Mouse (Mus musculus): ENCODE measurements around the gene Gm11027. TPM values are rescaled to one million over a fixed set of nuclear protein-coding genes. Genes with fewer than 3 reads are reported as not detected.
"Not testable (repeated sequence)": the region's sequence is repeated elsewhere in the genome, so short reads cannot be mapped to it uniquely, and the experiment has no call there.

Gene Gm11027
- total RNA-seq (2014; fragmentation: Nextera tagmentation) (not detected in 2 replicates), total RNA-seq (2017) (not detected in 2 replicates)

- not testable (repeated sequence) for ATAC-seq (replicated peaks; ENCODE audit: poor library complexity, severe bottlenecking)
These were observed at the start of gene Gm11027 for GRCm38 (mm10) chr12:116275086-116275485. Gm11027 (plus strand) TSS chr12:116275386.

- no peak for ATAC-seq (replicated peaks; ENCODE audit: poor library complexity, severe bottlenecking)
These were observed 48.7 kb upstream of the Gm11027 start for GRCm38 (mm10) chr12:116226289-116227057.

- ATAC-seq (replicated peaks; ENCODE audit: poor library complexity, severe bottlenecking), result no peak
These were observed 45.7 kb upstream of the Gm11027 start for GRCm38 (mm10) chr12:116229451-116229850.

GRCm38 (mm10) chr12:116231612-116232011 lies 43.6 kb upstream of the Gm11027 start:
- ATAC-seq (replicated peaks; ENCODE audit: poor library complexity, severe bottlenecking), result no peak

GRCm38 (mm10) chr12:116232061-116232460 lies 43.1 kb upstream of the Gm11027 start:
- no peak for ATAC-seq (replicated peaks; ENCODE audit: poor library complexity, severe bottlenecking)

- ATAC-seq (replicated peaks; ENCODE audit: poor library complexity, severe bottlenecking), result no peak
These were observed 39.8 kb upstream of the Gm11027 start for GRCm38 (mm10) chr12:116235356-116235755.

GRCm38 (mm10) chr12:116236658-116237057 lies 38.5 kb upstream of the Gm11027 start:
- no peak for ATAC-seq (replicated peaks; ENCODE audit: poor library complexity, severe bottlenecking)

- no peak for ATAC-seq (replicated peaks; ENCODE audit: poor library complexity, severe bottlenecking)
These were observed 36.8 kb upstream of the Gm11027 start for GRCm38 (mm10) chr12:116238370-116238769.

GRCm38 (mm10) chr12:116238803-116239202 lies 36.4 kb upstream of the Gm11027 start:
- no peak for ATAC-seq (replicated peaks; ENCODE audit: poor library complexity, severe bottlenecking)

- ATAC-seq (replicated peaks; ENCODE audit: poor library complexity, severe bottlenecking), result no peak
These were observed 30.6 kb upstream of the Gm11027 start for GRCm38 (mm10) chr12:116244601-116245000.

GRCm38 (mm10) chr12:116254652-116255051 lies 20.5 kb upstream of the Gm11027 start:
- peak; percentile 94 for ATAC-seq (replicated peaks; ENCODE audit: poor library complexity, severe bottlenecking)

GRCm38 (mm10) chr12:116255636-116256035 lies 19.6 kb upstream of the Gm11027 start:
- ATAC-seq (replicated peaks; ENCODE audit: poor library complexity, severe bottlenecking), result no peak

- ATAC-seq (replicated peaks; ENCODE audit: poor library complexity, severe bottlenecking), result no peak
These were observed 16.9 kb upstream of the Gm11027 start for GRCm38 (mm10) chr12:116258321-116258720.

- peak; percentile 94 for ATAC-seq (replicated peaks; ENCODE audit: poor library complexity, severe bottlenecking)
These were observed 12.4 kb upstream of the Gm11027 start, which contains the start of gene Wdr60 for GRCm38 (mm10) chr12:116262555-116263341. Wdr60 (minus strand) TSS chr12:116263022.

- no peak for ATAC-seq (replicated peaks; ENCODE audit: poor library complexity, severe bottlenecking)
These were observed 10.4 kb upstream of the Gm11027 start for GRCm38 (mm10) chr12:116264756-116265155.

- ATAC-seq (replicated peaks; ENCODE audit: poor library complexity, severe bottlenecking), result no peak
These were observed 9.9 kb upstream of the Gm11027 start for GRCm38 (mm10) chr12:116265275-116265674.

GRCm38 (mm10) chr12:116269450-116269849 lies 5.7 kb upstream of the Gm11027 start:
- peak; percentile 96 for ATAC-seq (replicated peaks; ENCODE audit: poor library complexity, severe bottlenecking)

GRCm38 (mm10) chr12:116270538-116270937 lies 4.6 kb upstream of the Gm11027 start:
- no peak for ATAC-seq (replicated peaks; ENCODE audit: poor library complexity, severe bottlenecking)

GRCm38 (mm10) chr12:116271071-116271470 lies 4.1 kb upstream of the Gm11027 start:
- no peak for ATAC-seq (replicated peaks; ENCODE audit: poor library complexity, severe bottlenecking)

- no peak for ATAC-seq (replicated peaks; ENCODE audit: poor library complexity, severe bottlenecking)
These were observed 1.5 kb upstream of the Gm11027 start for GRCm38 (mm10) chr12:116273733-116274132.

- no peak for ATAC-seq (replicated peaks; ENCODE audit: poor library complexity, severe bottlenecking)
These were observed 445 bp downstream of the Gm11027 start for GRCm38 (mm10) chr12:116275631-116276030.
